Mouse (Mus musculus) testis, adult 10 weeks (tissue): Measurements from ENCODE around the gene Trappc11. TPM values are rescaled to one million over a fixed set of nuclear protein-coding genes. Genes with fewer than 3 reads are reported as not detected.

Experiments
- polyA plus RNA-seq: library from polyadenylated mRNA; stranded (reverse); fragments of 350-450 nt; fragmentation: Illumina TruSeq; extraction: RNeasy Lipid Tissue Mini Kit (QIAGEN cat#74804); gene quantifications from one replicate; pipeline ENCODE4 v1.2.3, GENCODE M21; 2014; ENCODE audit warnings: low read depth, low replicate concordance

Trappc11 gene
- polyA plus RNA-seq, result 24.8 TPM

DNA sequence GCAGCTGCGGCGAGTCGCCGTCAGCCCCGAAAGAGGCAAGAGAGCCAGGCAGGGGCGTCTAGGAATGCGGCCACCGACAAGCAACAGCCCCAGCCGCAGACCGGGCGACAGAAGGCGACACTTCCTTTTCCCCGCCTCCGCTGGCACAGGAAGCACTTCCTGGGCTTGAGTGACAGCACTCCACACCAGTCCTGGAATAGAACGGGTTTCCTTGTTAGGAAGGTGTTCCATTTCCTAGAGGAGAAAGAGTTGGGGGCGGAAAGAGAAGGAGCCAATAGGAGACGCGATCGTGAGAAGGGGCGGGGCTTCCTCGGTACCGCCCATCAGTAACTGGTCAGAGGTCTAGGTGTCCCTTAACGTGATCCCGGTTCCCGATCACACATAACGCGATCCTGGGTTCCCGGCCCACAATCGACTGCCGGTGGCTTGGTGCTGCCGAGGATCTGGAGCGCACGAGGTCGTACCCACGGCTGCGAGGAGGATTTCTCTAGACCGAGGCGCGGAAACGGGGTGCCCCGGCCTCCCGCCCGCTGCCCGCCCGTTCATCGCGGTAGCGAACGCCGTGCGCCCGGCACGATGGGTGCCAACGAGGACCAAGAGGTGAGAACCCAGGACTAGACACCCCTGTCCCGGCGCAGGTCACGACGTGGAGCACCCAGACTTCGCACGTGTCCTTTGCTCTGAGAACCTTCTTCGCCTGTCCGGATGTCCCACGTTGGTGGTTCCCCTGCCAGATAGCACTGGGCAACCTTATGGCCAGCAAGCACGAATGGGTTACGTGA lies at the start of gene Trappc11, which contains the start of gene Rwdd4a:
Gene Trappc11 (minus strand): TSS at position 127 of the 782 bp plus-strand sequence.
Gene Rwdd4a (plus strand): TSS at position 321 of the 782 bp plus-strand sequence.

DNA sequence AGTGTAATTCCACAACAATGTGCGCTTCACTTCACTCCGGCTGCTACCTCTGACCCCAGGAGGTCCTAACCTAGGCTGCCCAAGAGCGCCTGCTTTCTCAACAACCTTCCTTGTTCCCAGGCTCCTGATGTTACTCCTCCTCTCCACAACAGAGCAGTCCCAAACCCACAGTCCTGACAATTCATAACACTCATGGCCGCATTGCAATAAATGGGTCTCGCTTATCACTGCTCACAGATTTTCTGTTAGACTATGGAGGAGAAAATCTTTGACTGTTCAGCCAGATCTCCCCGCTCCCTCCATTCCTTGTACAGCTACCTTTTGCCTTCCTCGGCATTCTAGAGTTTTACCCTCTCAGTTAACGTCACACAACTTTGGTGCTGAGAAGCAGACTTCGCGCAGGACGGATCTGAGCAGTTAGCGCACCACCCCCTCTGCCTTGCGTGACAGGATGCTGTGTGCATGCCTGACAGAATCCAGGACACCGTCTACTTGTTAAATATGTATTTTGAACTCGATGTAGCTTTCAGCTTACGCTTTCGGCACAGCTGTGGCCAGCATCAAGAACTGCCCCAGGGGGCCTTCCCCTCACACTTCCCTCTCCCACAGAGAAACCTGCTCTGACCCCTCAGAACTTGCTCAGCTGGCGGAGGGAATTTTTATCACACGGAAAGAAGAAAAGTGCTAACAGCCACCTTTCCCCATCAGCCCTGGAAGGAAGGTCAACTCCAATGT lies 86.8 kb downstream of the Trappc11 start, which contains the start of gene Stox2:
Gene Stox2 (minus strand): TSS at position 51 of the 735 bp plus-strand sequence.

Other genes with a start within 250 kb of the Trappc11 start
- 5.2 TPM for gene Stox2, start 87.1 kb downstream of the Trappc11 start, polyA plus RNA-seq
- 55.9 TPM for gene Rwdd4a, start 194 bp upstream of the Trappc11 start, polyA plus RNA-seq
- 25.9 TPM for gene Ing2, start 142.1 kb upstream of the Trappc11 start, polyA plus RNA-seq
- gene Cdkn2aip, start 180.5 kb upstream of the Trappc11 start, polyA plus RNA-seq, result 81.8 TPM